Mouse (Mus musculus): Measurements from ENCODE around the gene Ggnbp2. TPM values are rescaled to one million over a fixed set of nuclear protein-coding genes. Genes with fewer than 3 reads are reported as not detected.

Gene Ggnbp2
- 188 TPM for polyA plus RNA-seq (2014; fragmentation: Illumina TruSeq; extraction: RNeasy Lipid Tissue Mini Kit (QIAGEN cat#74804); ENCODE audit: low read depth, low replicate concordance)

DNA sequence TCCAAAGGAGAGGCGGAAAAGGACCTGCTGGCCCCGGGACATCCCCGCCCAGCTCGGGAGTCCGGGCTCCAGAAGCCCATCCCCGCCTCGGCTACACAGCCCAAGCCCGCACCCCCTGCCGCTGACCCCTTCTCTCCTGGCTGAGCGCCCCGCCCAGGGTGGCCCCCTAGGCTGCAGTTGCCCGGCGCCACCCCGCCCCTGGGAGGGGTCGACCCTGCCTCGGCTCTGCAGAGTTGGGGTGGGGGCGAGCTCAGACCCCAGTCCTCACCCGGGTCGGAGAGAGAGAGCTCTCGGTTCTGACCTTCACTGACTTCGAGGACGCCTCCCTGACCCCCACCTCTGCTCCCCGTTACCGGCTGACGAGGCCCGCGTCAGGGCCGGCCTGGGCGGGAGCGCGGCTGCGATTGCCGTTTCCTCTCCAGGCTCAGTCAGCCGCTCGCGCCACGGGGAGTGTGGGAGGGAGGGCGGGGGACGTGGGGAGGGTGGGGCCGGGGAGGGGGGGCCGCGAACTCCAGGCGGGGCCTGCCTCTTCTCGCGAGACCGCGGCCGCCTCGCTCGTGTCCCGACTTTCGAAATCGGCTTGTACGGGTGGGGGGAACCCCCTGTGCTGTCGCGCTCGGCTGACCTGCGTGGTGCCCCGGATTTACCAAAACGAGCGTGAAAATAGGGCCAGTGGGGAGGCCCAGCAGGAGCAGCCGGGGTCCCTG, at the start of gene Ggnbp2:
TSS of gene Ggnbp2 (minus strand) at position 481 of the 707 bp plus-strand sequence.

DNA sequence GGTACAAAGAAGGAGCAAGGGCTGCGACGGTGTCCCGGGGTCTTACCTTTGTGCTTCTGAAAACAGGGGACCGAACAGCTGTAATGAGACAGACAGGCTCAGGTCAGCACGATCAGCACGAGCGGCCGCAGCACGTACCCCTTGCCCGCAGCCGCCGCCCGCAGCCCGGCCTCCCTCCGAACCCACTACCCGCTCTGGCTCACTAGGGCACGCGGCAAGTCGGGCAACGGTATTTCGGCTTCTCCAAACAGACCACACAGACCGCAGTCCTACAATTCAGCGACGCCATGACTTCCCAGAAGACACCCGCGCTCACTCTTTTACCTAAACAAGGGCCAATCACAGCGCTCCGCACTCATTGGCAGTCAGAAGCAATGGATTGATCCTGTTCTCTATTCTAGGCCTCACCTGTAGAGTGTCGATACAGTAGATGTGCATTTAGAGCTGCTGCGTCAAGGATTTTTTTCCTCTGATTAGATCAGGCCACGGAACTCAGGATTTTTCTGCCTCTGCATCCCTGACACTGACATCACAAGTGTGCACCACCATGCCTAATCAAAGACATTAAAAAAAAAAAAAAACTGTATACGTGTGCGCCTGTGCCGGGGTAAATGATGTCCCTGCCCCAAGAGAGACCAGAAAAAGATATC, 45.6 kb upstream of the Ggnbp2 start, which contains the start of gene Znhit3:
TSS of gene Znhit3 (minus strand) at position 314 of the 650 bp plus-strand sequence.

DNA sequence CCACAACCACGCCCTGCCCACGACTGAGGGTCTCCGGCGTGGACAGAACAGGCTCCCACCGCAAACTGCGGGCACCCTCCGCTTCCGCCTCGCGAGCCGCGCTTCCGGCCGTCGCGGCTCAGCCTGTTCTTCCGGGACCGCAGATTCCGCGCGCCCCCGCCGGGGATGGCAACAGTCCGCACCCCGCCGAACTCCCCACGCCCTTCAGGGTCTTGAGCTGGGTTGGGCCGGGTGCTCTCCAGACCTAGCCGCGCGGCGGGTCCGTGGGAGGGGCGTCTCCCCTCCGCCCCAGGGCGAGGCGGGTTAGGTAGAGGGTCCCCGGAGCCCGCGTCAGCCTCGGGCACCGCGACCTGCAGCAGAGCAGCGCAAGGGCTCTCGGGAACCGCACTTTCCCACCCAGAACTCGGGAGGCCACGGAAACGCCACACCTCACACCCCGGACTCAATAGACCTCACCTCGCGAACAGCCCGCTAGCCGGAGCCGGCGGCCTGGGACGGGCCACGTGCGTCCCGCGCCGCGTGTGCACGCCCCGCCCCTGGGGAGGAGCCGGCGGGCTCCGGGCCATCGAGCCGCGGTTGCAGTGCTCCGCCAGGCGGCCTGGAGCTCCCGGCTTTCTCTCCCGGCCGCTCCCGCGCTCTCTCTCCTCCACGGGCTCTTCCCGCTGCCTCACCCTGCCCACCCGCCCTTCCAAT, 9.3 kb upstream of the Ggnbp2 start, which contains the start of the genes Myo19 and Pigw:
TSS of gene Myo19 (plus strand) at position 377 of the 693 bp plus-strand sequence.
TSS of gene Pigw (minus strand) at position 514 of the 693 bp plus-strand sequence.

DNA sequence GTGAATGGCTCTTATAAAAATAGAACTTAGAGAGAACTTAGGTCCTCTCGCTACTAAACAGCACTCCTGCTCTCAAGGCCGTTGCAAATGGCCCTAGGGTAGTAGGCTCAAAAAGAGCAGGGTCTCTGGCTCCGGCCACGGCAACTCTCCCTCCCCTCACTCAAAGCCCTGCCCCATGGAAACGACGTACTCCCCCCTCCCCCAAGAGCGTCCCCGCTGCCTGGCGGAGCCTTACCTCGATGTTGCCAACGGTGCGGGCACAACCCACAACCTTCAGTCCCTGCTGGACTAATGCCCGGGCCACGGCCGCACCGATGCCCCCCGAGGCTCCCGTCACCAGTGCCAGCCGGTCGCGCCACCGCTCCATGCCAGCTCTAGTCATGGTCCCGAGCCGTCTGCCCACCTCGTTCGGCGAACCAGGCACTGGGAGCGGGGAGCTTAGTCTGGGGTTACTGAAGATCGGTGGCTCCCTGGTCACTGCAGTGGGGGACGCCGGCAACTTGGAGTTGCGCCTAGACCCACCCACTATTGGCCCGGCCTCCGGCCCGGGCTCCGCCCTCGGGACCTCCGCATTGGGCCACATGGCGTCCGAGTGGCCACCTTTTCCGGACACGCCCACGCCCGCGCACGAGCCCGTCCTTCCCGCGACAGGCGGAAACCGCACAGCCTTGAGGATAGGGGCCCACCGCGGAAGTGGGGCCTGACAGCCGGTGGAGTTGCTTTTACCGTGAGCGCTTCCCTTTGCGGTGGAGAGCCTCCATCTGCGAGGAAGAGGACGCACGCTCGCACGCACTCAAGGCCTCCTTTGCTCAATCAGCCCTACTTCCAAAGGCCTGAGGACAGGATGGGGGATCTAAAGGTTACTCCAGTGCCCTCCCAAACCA, 41.9 kb downstream of the Ggnbp2 start, which contains the start of gene Dhrs11:
TSS of gene Dhrs11 (minus strand) at position 479 of the 884 bp plus-strand sequence.

DNA sequence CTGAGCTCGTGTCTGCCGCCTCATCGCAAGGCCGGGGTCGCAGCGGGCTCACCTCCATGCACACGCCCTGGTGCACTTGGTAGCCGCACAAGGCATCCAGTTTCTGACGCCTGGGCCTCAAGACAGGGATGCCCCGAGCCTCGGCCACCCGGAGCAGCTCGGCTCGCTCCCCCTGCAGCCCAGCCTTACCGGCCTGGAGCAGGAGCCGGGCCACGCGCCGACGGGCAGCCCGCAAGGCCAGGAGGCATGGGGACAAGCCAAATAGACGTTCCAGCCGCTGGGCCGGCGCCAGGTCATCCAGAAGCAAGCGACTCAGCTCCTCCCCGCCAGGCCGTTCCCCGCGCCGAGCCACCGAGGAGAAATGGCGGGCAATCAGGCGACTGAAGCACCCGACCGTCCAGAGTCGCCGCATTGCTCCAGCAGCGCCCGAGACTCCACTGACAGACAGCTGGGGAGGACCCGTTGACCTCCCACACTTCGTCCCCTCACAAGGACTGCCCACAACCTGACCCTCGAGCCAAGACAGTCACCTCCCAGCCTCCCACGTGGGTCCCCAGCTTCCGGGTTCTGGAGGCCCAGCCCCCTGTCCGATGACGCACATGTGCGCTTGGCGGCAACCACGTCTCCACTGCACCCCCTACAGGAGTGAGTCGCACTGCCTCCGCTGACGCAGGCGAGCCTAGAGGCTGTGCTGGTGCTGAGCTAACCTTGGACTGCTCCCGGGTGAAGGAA, 51.5 kb downstream of the Ggnbp2 start, which contains the start of gene Mrm1:
TSS of gene Mrm1 (minus strand) at position 555 of the 732 bp plus-strand sequence.

Other genes starting within 250 kb of the Ggnbp2 start
- gene Mrm1, start 51.3 kb downstream of the Ggnbp2 start, polyA plus RNA-seq (2014; fragmentation: Illumina TruSeq; extraction: RNeasy Lipid Tissue Mini Kit (QIAGEN cat#74804); ENCODE audit: low read depth, low replicate concordance) = 0.69 TPM
- gene Dhrs11, start 41.8 kb downstream of the Ggnbp2 start, polyA plus RNA-seq (2014; fragmentation: Illumina TruSeq; extraction: RNeasy Lipid Tissue Mini Kit (QIAGEN cat#74804); ENCODE audit: low read depth, low replicate concordance) = 11.2 TPM
- 1.6 TPM for gene Myo19, start 9.3 kb upstream of the Ggnbp2 start, polyA plus RNA-seq (2014; fragmentation: Illumina TruSeq; extraction: RNeasy Lipid Tissue Mini Kit (QIAGEN cat#74804); ENCODE audit: low read depth, low replicate concordance)
- gene Pigw, start 9.5 kb upstream of the Ggnbp2 start, polyA plus RNA-seq (2014; fragmentation: Illumina TruSeq; extraction: RNeasy Lipid Tissue Mini Kit (QIAGEN cat#74804); ENCODE audit: low read depth, low replicate concordance) = 8.8 TPM
- 5.2 TPM for gene Znhit3, start 45.5 kb upstream of the Ggnbp2 start, polyA plus RNA-seq (2014; fragmentation: Illumina TruSeq; extraction: RNeasy Lipid Tissue Mini Kit (QIAGEN cat#74804); ENCODE audit: low read depth, low replicate concordance)
- gene Car4, start 87.0 kb upstream of the Ggnbp2 start, polyA plus RNA-seq (2014; fragmentation: Illumina TruSeq; extraction: RNeasy Lipid Tissue Mini Kit (QIAGEN cat#74804); ENCODE audit: low read depth, low replicate concordance) = not detected

Data from liver, adult 10 weeks (tissue).